Mouse (Mus musculus) mouse trophoblast stem cell (cell line): ENCODE measurements around the gene Lsm6.

Experiments used
- in situ Hi-C, 2 experiments: fragments of 300-500 bp; cut with MseI, MboI; formaldehyde crosslinking; loops; 2 replicates in 1 of 2; 3 replicates in 1 of 2; pipeline ENCODE4 v1.15.1; 2025

Lsm6 gene

DNA sequence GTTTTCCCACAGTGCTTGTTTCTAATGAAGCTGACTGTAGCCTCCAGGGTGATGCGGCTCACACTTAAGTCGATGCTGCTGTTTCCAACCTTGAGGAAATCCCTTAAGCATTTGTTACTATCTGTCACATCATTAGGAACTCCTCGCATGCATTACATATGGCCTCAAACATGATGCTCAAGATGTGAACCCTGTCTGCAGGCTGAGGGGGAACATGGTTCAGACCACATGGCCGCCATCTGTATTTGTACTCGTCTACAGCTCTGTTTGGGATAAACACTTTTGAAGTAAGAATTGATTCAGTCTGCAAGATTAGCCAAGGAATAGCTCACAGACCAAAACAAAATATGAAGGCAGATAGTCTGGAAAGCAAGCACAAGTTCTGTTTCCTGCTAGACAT, 14.9 kb downstream of the Lsm6 start:
- in situ Hi-C loops: no loop called here

DNA sequence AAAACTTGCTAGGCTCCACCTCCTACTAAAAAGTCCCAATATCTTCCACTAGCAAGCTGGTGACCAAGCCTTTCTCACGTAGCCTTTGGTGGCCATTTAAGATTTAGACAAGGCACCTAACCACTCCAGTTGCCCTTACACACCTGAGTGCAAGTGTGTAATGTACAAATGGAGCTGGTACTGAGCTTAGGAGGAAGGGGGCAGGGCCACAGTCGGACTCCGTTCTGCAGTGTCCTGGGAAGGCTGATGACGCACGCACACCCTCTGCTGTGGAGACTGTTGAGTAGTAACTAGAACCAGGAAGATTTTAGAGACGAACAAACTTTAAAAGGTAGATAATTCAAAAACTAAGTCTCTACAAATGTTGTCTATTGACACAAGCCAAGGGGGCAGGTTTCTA, 19.7 kb downstream of the Lsm6 start:
- in situ Hi-C loops: no loop called here

DNA sequence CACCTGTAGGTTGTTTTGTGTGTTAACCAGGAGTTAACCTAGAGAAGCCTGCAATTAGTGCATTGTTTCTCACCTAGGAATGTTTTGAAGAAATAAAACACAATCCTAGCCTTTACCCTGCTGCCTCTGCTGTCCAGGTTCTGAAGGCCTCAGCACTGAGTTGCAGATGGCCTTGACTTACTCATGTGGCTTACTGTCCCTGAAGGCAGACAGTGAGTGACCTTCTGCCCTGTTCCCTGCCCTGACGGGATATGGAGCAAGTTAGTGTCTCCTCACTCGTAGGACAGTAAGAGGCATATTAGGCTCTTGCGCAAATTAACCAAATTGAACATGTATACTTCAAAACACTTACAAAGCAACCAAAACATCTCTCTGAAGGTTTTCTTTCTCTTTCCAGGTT, 22.3 kb downstream of the Lsm6 start:
- in situ Hi-C loops: no loop called here

DNA sequence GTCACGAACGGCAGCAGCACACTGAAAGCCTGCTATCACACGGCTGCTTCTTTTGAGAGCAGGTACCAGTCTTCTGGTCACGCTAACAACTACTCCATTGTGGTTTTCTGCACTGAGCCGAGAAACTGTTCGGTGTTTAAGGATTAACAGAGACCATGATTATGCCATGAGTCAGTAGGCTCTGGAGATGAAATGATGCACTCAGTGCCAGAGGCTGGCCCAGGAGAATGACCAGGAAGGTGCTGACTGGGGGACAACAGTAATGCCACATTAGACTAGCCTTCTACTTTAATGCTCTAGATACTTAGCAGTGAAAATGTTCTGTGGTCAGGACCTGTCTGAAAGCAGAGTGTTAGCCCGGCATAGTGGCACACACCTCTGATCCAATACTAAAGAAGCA, 23.0 kb downstream of the Lsm6 start:
- in situ Hi-C loops: no loop called here

DNA sequence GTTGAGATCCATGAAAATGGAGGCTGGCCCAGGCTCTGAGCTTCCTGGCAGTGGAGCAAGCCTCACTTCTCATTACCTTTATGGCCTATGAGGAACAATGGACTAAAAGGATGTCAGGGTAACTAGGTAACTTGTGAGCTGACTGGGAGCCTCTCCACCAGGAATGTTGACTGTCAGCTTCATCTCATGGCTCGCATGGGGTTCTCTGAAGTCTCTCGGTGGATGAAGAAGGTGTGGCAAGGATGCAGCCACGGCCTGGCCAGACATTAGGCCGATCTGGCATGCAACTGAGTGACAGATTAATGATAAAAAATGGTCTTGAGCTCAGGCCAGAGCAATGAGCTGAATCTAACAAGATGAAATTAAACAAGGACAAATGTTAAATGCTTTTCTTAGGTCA, 27.7 kb downstream of the Lsm6 start:
- in situ Hi-C loops: no loop called here

DNA sequence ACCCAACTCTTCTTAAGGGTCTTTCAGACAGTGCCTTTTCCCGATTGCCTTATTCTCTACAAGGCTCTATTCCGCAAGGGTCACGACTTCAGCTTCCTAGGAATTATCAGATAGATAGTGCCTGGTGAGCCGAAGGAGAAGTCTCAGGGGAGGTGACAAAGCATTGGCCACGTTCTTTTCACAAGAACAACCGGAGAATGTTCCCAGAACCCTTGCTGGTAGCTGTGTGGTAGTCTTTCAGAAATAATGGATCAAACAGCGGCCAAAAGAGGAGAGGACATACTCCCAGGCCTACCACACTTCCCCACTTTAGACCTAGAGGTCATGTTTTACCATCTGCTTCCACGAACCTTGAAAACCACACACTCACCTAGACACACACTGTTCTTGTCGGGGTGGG, 44.1 kb downstream of the Lsm6 start:
- in situ Hi-C loops: no loop called here

DNA sequence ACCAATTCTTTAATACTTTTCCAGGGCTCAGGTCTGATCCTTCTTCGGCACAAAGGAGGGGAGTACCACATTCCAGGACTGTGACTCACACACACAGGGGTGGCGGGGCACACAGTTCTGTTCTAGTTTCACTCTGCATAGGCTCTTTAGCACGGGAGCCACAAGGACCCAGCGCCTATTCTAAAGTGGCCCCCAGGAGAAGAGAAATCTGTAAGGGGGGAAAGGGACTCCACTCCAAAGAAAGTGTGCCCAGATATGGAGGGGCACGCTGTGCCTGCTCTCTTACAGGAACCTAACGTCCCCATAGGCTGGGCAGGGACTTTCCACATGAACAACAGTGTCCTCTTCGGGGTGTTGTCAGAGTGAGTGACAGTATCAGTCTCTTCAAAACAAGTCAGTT, 49.7 kb downstream of the Lsm6 start:
- in situ Hi-C loops: no loop called here

DNA sequence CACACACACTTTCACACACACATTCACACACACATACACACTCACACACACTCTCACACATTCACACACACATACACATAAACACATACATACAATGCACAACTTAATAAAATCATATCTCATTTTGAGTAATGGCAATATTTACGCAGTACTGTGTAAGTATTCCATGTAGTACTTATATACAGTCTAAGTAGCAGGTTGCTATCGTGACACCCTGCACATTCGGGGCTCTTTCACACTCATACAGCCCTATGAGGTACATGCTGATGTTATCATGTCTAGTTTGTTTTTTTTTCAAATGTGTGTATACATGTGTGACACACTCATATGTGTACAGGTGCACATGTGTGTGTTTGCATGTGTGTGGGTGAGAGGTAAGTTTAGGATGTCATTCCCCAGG, 50.4 kb downstream of the Lsm6 start:
- in situ Hi-C loops: no loop called here

DNA sequence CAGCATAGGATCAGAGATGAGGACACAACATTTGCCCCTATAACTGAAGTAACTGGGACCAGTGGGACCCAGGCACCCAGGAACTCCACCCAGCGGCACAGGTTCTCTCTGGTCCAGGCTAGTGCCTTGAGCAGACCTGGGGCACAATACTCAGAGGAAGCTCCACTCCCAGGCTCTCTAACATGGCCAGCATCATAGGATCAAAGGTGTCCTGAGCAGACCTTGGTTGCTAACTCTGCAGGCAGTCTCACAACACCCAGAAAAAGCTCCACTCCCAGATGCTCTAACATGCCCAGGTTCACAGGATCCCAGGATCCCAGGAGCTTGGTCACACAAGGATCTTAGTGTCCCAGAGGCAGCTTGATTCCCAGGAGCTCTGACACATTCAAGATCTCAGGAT, 55.4 kb downstream of the Lsm6 start:
- in situ Hi-C loops: no loop called here

DNA sequence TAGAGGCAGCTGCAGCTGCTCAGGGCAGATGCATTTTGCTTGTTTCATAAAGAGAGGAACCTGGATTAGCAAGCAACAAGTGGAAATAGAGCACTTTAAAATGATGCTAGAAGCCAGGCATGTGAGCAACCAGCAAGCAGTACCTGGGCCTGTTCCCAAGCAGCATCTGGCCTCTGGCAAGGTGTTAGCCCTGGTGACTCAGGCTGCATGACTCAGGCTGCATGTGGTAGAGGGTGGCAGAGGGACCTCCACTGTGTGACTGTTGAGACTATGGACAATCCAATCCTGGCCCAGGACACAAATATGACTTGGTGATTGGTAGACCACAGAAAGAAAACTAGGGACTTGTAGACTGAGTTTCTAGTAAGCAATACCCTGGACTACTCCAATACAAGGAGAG, 56.0 kb downstream of the Lsm6 start:
- in situ Hi-C loops: no loop called here

DNA sequence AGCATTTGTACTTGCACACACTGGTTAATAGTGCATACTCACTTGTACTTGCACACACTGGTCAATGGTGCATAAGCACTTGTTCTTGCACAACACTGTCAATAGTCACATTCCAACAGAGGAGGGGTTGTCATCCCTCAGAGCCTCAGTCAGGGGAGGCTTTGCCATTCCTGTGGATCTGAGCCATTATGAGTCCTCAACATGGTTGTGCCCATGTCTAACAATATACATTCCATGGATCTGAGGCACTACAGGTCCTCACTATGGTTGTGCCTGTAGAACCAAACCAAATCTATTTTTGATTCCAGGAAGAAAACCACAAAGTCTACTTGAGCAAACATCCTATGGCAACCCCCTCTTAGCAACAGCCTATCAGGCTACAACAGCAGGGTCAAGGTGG, 61.8 kb downstream of the Lsm6 start:
- in situ Hi-C loops: no loop called here

DNA sequence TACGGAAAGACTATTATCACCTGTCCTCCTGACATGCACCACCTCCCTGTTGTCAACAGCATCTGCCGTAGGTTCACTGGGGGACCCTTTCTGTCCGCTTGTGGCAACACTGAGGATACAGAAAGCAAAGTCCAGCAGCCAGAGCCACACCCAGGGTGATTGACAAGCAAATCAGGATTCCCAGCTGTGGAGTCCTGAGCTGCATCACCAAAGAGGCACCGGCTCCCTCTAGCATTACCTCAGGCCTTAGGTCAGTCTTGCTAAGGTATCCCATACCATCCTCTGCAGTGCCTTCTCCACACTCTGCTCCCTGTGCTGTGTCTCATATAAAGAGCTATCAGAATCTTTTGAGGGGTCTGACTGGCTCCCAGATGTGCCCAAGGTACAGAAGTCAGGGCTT, 66.0 kb downstream of the Lsm6 start:
- in situ Hi-C loops: no loop called here
